Mouse (Mus musculus): ENCODE measurements around the gene B4gat1. TPM values are rescaled to one million over a fixed set of nuclear protein-coding genes. Genes with fewer than 3 reads are reported as not detected.

B4gat1 gene
- polyA plus RNA-seq, 2 experiments, result 4.2 to 6.5 TPM

GRCm38 (mm10) chr19:5071545-5072369 lies 33.1 kb downstream of the B4gat1 start:
- DNase-seq (ENCODE audit: low read depth in 3 of 3, low spot score in 3 of 3), result peak; percentile 79 to 82 (median 80)
- Histone ChIP-seq H3K27ac (no peak overlapping the region), H3K9ac (replicated peaks) (peak overlapping the region; percentile 49), H3K9me3 (ENCODE audit: control insufficient read depth, low read length) (no peaks in the 10 kb centered on the region), H3K36me3 (replicated peaks; ENCODE audit: control insufficient read depth, insufficient read depth, low read depth) (no peaks in the 10 kb centered on the region), H3K4me2 (ENCODE audit: low read depth) (peak overlapping the region; percentile 77), H3K27me3 (ENCODE audit: control insufficient read depth, insufficient read depth, low read length) (peaks cover 16% of the 10 kb centered on the region), H3K4me1 (replicated peaks; ENCODE audit: control insufficient read depth in 2 of 2, insufficient read depth in 2 of 2, low read length in 1 of 2) (peaks cover 29 to 30% of the 10 kb centered on the region in 2 experiments), H3K4me3 (ENCODE audit: insufficient read depth in 1 of 2, low read depth in 2 of 2, low read length in 2 of 2) (peak overlapping the region; percentile 55 to 60)
- peak; percentile 75 for ATAC-seq (ENCODE audit: insufficient read depth)
- TF ChIP-seq EP300 (IDR thresholded peaks at IDR 0.05; ENCODE audit: low read depth) (no peak), CTCF (IDR thresholded peaks at IDR 0.05; ENCODE audit: low read depth) (0 out of 2 replicates have a peak, but pooled peaks have one; percentile 2)
- WGBS (ENCODE audit: insufficient replicate concordance), result 4% methylated on average over 40 of the region's 40 CpGs

DNA sequence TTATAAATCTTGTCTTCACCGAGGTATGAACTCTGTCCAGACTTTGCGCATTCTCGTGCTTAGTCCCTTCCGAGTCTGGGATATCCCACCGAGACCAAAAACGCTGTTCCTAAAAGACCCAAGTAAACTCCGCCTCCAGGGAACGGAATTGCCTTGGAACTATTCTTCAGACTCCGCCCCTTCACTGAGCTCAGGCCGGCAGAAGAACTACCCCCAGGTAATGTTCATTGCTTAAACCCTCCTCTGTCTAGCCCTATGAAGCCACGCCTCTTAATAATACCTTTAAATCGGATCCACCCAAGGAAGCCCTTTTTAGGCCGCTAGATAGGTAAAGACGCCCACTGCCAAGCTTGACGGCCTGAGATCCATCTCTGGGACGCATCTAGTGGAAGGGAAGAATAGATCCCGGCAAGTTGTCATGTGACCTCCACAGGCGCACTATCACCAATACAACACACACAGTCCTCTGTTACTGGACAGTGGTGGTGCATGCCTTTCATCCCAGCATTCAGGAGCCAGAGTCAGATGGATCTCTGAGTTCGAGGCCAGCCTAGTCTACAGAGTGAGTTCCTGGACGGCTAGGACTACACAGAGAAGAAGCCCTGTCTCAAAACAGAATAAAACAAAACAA lies 33.9 kb downstream of the B4gat1 start:
- Histone ChIP-seq H3K27me3 (ENCODE audit: control insufficient read depth, insufficient read depth, low read length) (peaks cover 16% of the 10 kb centered on the region), H3K9ac (replicated peaks) (no peak overlapping the region)

GRCm38 (mm10) chr19:5073028-5073427 lies 34.4 kb downstream of the B4gat1 start:
- H3K4me1 ChIP-seq (replicated peaks; ENCODE audit: control insufficient read depth in 2 of 2, insufficient read depth in 2 of 2, low read length in 1 of 2), result peaks cover 16 to 22% of the 10 kb centered on the region in 2 experiments
- H3K9me3 ChIP-seq (ENCODE audit: control insufficient read depth, low read length), result no peaks in the 10 kb centered on the region
- 1% methylated on average over 15 of the region's 15 CpGs for WGBS (ENCODE audit: insufficient replicate concordance)
- no peak overlapping the region for H3K27ac ChIP-seq
- ATAC-seq (ENCODE audit: insufficient read depth) (0 out of 2 replicates have a peak, but pooled peaks have one; percentile 34), DNase-seq (ENCODE audit: low read depth in 3 of 3, low spot score in 3 of 3) (peak in 1 of 3 experiments; percentile 47)
- no peak overlapping the region for H3K9ac ChIP-seq (replicated peaks)
- peaks cover 13% of the 10 kb centered on the region for H3K27me3 ChIP-seq (ENCODE audit: control insufficient read depth, insufficient read depth, low read length)
- H3K4me2 ChIP-seq (ENCODE audit: low read depth), result peak overlapping the region; percentile 77
- no peaks in the 10 kb centered on the region for H3K36me3 ChIP-seq (replicated peaks; ENCODE audit: control insufficient read depth, insufficient read depth, low read depth)
- H3K4me3 ChIP-seq (ENCODE audit: insufficient read depth in 1 of 2, low read depth in 2 of 2, low read length in 2 of 2), result peak overlapping the region; percentile 55 to 60
- TF ChIP-seq EP300 (IDR thresholded peaks at IDR 0.05; ENCODE audit: low read depth) (no peak), CTCF (IDR thresholded peaks at IDR 0.05; ENCODE audit: low read depth) (peak; percentile 75)

More for the DNA sequence above, 33.9 kb downstream of the B4gat1 start:
- H3K27ac ChIP-seq, result no peak overlapping the region
- no peaks in the 10 kb centered on the region for H3K36me3 ChIP-seq (replicated peaks; ENCODE audit: control insufficient read depth, insufficient read depth, low read depth)
- no peak for DNase-seq (ENCODE audit: low read depth in 3 of 3, low spot score in 3 of 3)
- 3% methylated on average over 20 of the region's 20 CpGs for WGBS (ENCODE audit: insufficient replicate concordance)
- ATAC-seq (ENCODE audit: insufficient read depth), result peak; percentile 33; the same call in 1 of the 2 replicates
- peak overlapping the region; percentile 77 for H3K4me2 ChIP-seq (ENCODE audit: low read depth)
- H3K4me1 ChIP-seq (replicated peaks; ENCODE audit: control insufficient read depth in 2 of 2, insufficient read depth in 2 of 2, low read length in 1 of 2), result peaks cover 21 to 23% of the 10 kb centered on the region in 2 experiments
- H3K9me3 ChIP-seq (ENCODE audit: control insufficient read depth, low read length), result no peaks in the 10 kb centered on the region
- TF ChIP-seq CTCF (IDR thresholded peaks at IDR 0.05; ENCODE audit: low read depth) (no peak), EP300 (IDR thresholded peaks at IDR 0.05; ENCODE audit: low read depth) (no peak)
- peak overlapping the region; percentile 55 to 60 for H3K4me3 ChIP-seq (ENCODE audit: insufficient read depth in 1 of 2, low read depth in 2 of 2, low read length in 2 of 2)

DNA sequence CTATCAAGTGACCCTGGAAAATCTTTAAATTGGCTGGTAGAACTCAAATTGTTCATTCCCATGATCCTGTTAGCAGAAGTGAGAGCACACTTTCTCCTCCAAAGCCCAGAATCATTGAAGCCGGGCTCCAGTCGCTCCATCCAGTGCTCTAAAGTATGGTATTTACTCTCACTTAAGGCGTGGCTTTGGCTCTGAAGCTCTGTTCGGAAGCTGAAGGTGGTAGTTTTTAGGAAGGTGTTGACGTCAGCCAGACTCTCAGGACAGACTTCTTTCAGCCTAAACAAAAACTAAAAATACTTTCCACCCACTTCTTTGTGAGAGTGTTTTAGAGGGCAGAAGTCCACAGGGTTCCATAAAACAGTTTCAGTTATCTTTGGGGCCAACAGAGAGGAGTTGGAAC lies 34.9 kb downstream of the B4gat1 start:
- Histone ChIP-seq H3K4me1 (replicated peaks; ENCODE audit: control insufficient read depth in 2 of 2, insufficient read depth in 2 of 2, low read length in 1 of 2) (peaks cover 15 to 19% of the 10 kb centered on the region in 2 experiments; a peak in 3 of 4 replicates), H3K4me2 (ENCODE audit: low read depth) (no peak overlapping the region), H3K27ac (no peak overlapping the region), H3K36me3 (replicated peaks; ENCODE audit: control insufficient read depth, insufficient read depth, low read depth) (no peaks in the 10 kb centered on the region), H3K4me3 (ENCODE audit: insufficient read depth in 1 of 2, low read depth in 2 of 2, low read length in 2 of 2) (no peak overlapping the region), H3K27me3 (ENCODE audit: control insufficient read depth, insufficient read depth, low read length) (peaks cover 8% of the 10 kb centered on the region), H3K9ac (replicated peaks) (no peak overlapping the region), H3K9me3 (ENCODE audit: control insufficient read depth, low read length) (no peaks in the 10 kb centered on the region)
- 29% methylated on average over 5 of the region's 5 CpGs for WGBS (ENCODE audit: insufficient replicate concordance)
- ATAC-seq (ENCODE audit: insufficient read depth) (no peak), DNase-seq (ENCODE audit: low read depth in 3 of 3, low spot score in 3 of 3) (no peak)
- TF ChIP-seq CTCF (IDR thresholded peaks at IDR 0.05; ENCODE audit: low read depth), result no peak
- TF ChIP-seq EP300 (IDR thresholded peaks at IDR 0.05; ENCODE audit: low read depth), result no peak

DNA sequence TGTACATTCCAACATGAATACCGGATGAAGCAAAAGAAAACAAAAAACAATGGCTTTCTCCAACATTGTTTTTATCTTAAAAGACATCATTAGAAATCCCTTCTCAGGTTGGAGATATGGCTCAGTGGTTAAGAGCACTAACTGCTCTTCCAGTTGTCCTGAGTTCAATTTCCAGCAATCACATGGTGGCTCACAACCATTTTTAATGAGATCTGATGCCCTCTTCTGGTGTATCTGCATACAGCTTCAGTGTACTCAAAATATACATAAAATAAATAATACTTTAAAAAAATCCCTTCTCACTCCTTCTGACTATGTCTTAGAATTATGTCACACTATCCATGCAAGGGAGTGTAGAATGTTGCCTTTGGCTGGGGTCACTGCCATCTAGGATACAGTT lies 40.7 kb downstream of the B4gat1 start:
- no peak for TF ChIP-seq CTCF (IDR thresholded peaks at IDR 0.05; ENCODE audit: low read depth)
- TF ChIP-seq EP300 (IDR thresholded peaks at IDR 0.05; ENCODE audit: low read depth), result no peak
- no peak overlapping the region for H3K4me3 ChIP-seq (ENCODE audit: insufficient read depth in 1 of 2, low read depth in 2 of 2, low read length in 2 of 2)
- WGBS (ENCODE audit: insufficient replicate concordance), result 67% methylated on average over 1 of the region's 1 CpGs
- no peaks in the 10 kb centered on the region for H3K36me3 ChIP-seq (replicated peaks; ENCODE audit: control insufficient read depth, insufficient read depth, low read depth)
- peaks cover 44% of the 10 kb centered on the region for H3K27me3 ChIP-seq (ENCODE audit: control insufficient read depth, insufficient read depth, low read length)
- no peak for ATAC-seq (ENCODE audit: insufficient read depth)
- no peaks in the 10 kb centered on the region for H3K9me3 ChIP-seq (ENCODE audit: control insufficient read depth, low read length)
- H3K9ac ChIP-seq (replicated peaks), result no peak overlapping the region
- H3K27ac ChIP-seq, result no peak overlapping the region
- H3K4me2 ChIP-seq (ENCODE audit: low read depth), result no peak overlapping the region
- no peak for DNase-seq (ENCODE audit: low read depth in 3 of 3, low spot score in 3 of 3)
- H3K4me1 ChIP-seq (replicated peaks; ENCODE audit: control insufficient read depth in 2 of 2, insufficient read depth in 2 of 2, low read length in 1 of 2), result no peaks in the 10 kb centered on the region

Data from liver, embryonic 14.5 days (tissue).